Mouse (Mus musculus) adrenal gland (tissue): Measurements from ENCODE around the gene Hoxa3.

ENCODE experiments used
- intact Hi-C: fragments of 180-260 bp; cut with DNase I; formaldehyde crosslinking; loops from one replicate; pipeline ENCODE4 v1.15.1; 2025

Gene Hoxa3

DNA sequence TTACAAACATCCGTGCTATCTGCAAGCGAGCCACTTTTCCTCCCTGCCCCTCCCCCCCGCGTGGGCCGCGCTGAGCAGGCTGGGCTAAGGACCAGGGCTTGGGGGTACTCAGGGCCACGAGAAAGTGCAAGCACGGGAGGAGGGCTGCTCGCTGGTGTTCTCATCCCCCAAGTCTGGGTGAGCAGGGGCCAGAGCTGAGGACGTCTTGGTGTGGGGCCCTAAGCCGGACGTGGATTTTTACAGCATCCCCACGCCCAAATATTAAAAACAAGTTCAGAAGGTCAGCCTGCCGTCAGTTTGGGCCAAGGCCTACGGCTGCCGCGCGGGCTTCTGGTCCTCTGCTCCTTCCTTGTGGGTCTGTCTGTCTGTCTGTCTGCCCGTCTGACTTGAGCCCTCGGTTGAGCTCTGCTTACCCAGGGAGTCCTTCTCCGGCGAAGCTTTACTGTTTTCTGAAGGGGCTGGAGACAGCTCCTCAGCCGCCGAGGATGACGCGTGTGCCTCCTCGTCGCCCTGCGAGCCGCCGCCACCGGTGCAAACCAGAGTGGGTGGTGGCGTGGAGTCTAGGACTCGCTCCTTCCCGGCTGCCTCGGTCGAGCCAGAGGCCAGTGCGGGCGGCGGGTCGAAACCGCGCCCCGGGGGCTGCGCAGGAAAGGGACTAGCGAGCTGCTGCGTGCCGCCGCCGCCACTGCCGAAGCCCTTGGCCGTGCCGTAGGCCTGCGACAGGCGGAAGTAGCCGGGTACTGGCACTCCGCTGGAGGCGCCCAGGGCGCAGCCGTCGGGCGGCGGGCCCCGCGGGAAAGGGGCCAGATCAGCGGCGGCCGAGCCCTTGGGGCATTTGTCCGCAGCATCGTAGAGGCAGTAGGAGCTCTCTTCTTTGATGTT is 20.7 kb upstream of the Hoxa3 start:
- intact Hi-C loops, result no loop called here

DNA sequence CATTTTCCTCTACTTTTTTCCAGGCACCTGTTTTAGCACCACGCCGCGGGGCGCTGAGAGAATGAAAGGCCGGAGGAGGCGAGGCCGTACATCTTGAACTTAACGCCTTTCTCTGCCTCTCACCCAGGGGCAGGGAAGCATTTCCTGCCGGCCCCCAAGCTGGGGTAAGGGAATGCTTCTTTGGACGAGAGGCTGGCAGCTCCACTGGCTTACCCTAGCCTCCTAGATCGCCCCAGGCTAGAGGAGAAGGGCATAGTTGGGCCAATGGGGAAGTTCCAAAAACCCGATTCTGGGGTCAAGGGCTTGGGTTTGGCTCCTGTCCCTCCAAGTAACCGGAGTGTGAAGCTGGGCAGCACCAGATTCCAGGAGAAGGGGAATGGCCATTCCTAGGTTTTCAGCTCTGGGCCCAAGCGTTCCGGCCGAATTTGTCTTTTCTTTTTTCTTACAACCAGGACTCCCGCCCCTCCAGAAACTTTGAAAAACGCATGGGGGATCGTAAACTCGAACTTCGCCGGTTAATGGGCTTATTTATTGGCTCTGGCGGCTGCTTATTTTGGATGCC is 19.9 kb upstream of the Hoxa3 start:
- intact Hi-C loops, result no loop called here

DNA sequence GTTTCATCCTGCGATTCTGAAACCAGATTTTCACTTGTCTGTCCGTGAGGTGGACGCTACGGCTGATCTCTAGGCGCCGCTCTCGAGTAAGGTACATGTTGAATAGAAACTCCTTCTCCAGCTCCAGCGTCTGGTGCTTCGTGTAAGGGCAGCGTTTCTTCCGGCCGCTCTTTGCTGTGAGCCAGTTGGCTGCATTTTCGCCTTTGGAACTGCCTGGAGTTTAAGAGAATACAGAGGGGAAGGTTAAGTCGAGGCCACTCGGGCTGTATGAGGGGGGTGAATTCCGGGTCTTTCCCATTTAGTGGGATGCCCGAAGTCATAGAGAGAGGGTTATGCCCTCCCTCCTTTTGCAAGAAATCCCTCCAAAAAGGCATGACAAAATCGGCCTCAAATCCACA is 19.4 kb upstream of the Hoxa3 start:
- intact Hi-C loops, result no loop called here

DNA sequence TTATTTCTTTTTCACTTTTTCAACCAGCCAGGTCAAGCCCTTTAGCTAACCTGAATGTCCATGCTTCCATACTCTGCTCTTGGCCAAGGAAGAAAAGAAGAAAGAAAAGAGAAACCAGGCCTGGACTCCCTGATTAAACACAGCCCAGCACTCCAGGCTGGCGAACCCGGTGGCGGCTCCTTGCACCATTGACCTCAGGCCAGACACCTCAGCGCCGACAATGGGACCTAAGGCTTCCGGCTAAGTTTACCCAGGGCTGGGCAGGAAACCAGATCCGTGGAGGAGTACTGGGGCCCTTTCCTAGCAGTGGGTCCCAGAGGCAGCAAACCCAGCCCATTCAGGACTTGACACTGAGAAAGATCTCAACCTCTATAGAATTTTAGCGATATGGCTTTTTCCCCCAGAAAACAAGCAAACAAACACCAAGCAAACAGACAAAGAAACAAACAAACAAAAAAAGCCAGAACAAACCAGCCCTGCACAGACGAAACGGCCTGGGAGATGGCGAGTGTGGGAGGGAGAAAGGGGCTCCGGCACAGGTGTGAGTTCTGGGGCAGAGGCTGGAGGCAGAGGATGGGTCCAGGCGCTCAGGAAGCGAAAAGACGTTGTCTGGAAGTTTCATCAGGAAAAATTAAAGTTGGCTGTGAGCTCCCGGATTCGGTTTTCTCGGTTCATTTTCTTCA is 18.9 kb upstream of the Hoxa3 start:
- intact Hi-C loops, result no loop called here

DNA sequence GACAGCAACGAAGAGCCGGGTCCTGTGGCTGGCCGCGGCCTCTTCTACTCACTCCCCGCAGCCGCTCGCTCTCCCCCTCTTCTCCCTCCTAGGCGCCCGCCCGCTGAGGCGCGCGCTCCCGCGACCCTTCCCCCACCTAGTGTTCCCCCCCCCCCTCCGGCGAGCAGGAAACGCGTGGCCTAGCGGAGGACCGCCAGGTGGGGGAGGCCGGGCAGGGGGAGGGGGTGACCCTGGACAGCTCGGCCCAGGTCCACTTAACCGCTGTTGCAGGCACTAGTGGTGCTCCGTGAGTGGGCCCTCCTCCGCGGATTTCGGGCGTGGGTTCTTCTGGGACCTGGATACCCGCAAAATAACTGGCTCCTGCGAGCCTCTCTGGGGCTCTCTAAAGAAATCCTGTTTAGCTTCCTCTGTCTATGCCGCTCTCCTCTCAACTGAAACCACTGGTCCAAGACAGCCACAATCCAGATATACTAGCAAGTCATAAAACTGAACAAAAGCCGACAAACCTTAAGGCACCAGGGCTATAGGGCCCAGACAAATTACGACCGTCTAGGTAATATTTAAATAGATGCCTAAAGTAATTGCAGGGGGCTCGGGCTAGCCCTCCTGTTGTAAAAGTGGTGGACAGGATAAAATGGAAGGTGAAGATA is 17.5 kb upstream of the Hoxa3 start, which contains the start of gene Hoxa9:
Gene Hoxa9, minus strand, starts transcription at position 574 of the 650 bp plus-strand sequence.
- intact Hi-C loops, result no loop called here

DNA sequence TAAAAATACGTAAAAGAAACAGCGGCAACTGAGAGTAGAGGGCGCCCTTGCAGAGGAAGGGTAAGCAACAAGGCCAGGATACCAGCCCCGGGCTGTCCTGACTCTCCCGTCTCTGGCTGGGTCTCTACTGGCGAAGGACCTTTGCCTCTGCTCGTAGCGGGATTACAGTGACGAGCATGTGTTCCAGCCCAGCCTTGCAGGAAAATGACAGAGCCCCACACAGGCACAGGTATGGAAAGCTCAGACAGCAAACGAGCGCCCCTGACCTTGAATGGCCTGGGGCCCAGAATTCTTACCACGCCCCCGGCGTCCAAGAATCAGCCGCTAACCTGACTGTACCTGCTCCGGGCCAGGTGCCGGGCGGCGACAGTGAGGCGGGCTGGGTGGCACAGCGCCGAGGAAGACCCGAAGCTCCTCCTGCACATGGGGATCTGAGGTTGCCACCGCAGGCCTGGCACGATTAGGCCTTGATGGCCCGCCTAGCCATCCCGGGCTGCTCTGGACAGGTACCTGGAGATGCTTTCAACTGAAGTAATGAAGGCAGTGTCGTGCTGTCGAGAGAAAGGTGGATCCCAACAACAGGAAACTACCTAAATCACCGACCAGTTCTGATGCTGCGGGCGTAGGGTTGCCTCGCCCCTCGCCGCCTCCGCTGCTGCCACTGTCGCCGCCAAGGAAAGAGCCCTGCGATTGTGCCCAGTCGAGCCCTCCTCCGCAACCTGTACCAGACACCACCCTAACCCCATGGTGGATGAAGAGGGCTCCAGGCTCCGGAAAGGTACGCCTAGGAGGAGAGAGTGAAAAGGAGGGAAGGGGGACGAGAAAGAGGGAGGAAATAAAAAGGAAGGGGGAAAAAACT is 16.7 kb upstream of the Hoxa3 start:
- intact Hi-C loops, result loop anchor here (5.0 to 10.0 kb wide), 2 partner anchors 845 to 1042 kb away; no protein-coding TSS in a partner anchor

DNA sequence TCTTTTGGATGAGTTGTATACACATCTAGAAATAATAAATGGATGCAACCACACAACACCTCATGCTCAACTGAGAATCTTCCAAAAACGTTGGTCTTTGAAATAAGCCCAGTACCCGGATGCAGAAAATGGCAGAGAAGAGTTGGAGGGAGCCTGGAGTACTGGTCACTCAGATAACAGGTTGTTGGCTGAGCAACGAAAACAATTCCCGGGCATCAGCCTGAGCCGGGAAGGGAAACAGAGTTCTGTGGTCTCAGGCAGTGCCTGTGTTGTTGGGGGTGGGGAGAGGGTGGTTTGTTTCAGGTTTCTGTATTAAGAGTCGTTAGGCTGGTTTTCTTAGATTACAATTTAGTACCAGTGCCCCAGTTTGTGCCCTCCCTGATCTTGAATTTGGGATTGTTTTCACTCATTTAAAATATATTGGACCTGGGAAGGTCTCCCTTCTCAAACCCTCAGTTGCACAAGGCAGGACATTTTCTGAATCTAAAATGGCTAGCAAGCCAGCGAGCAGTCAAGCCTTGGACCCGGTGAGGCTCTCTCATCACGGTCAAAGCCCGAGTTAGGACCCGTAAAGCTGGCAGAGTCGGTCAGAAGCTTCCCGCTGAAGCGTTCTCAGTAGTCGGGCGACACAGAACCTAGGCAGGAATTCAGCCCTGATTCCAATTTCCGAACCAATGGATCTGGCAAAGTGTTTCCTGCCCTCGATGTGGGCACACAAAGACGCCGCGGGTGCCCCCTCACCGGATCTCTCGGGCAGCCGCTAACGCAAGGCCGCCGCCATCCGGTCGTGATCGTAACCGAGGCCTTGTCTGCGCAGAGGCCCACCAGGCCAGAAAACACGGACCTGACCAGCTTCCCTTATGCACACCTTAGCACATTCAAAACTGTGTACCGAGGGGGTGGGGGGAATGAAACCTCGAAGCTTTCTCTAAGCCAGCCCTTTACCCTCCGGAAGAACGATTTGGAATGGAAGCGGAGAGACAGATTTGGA is 15.6 kb upstream of the Hoxa3 start:
- intact Hi-C loops, result loop anchor here (5.0 to 10.0 kb wide), 2 partner anchors 844 to 1041 kb away; no protein-coding TSS in a partner anchor

DNA sequence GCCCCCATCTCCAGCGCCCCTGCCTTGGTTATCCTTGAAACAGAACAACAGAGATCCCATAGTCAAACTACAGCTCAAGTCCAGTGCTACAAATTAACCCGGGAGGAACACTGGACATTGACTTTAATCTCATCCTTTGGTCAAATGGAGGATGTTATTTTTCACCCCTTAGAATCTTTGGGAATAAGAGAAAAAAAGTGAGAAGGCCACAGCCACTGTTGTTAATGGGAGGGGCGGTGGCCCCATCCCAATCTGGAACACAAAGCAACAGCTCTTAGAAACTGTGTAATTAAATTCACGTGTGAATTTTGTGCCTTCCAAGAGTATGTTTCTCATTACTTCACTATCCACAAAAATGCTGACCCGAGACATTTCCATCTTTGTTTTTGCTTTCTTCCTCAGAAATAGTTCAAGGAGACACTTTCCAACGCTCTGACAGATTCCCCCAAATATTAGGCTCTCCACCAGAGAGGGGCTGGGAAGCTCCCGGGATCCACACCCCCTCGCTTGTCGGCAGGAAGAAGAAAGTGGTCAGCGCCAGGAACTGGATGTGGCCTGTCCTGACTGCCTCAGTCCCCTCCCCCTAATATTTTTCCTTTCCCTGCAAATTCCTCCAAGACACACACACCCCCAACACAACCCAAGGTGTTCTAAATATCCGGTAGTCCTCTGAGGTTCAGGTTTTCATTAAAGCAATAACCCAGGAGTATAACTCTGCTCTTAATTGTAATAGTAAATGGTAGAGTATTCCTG is 14.5 kb upstream of the Hoxa3 start:
- intact Hi-C loops, result loop anchor here (5.0 to 10.0 kb wide), 2 partner anchors 843 to 1040 kb away; no protein-coding TSS in a partner anchor

DNA sequence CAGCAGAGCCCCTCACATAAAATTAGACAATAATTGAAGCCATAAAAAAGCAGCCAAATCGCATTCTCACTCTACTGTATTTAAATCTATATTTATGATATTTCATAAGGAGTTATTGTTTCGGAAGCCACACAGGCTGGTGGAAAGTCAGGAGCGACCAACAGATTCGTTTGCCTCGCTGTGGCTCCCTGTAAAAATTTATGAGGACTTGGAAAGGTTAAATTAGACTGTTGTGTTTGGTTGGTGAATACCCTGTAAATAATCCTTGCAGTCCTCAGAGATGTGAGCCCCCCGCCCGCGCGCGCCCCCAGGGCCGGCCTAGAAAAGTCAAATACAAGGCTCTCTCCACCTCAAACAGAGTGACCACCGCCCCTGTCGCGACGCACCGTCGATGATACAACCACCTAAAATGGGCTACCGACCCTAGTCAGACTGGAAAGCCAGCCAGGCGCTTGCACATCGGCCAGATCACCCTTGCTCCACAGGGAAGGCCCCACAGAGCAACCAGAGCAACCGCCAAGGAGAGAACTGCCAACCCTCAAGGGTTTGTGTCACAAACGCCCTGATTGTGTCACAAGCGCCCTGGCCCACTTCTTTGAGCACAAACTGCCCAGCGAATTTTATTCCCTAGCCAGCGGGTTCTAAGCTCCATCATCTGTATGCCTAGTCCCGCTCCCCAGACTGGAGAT is 13.6 kb upstream of the Hoxa3 start:
- intact Hi-C loops, result loop anchor here (5.0 to 10.0 kb wide), 2 partner anchors 842 to 1039 kb away; no protein-coding TSS in a partner anchor

DNA sequence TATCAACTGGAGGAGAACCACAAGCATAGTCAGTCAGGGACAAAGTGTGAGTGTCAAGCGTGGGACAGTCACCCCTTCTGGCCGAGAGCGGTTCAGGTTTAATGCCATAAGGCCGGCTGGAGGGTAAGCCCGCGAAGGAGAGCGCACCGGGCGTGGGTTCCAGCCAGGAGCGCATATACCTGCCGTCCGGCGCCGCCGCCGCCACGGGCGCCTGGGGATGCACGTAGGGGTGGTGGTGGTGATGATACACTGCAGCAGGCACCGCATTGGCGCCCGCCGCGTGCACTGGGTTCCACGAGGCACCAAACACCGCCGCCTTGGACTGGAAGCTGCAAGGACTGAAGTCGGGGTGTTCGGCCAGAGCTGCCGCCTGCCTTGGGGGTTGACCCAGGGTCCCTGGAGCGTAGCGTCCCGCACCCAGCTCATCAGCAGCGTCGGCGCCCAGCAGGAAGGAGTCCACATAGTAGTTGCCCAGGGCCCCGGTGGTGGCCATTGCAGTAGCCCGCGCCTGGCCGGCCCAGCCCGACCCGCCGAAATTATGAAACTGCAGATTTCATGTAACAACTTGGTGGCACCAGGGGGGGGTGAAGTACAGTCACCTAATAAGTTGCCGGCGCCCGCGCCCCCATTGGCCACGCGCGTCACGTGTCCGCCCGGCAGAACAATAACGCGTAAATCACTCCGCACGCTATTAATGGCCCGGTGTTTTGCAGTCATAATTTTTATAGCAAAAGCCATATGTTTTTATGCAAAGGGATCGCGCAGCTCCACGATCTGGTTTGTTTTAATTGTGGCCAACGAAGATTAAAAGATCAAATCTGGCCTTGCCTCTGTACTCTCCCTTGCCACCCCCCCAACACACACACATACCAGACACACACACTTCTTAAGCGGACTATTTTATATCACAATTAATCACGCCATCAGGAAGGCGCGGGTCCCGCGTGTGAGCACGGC is 12.8 kb upstream of the Hoxa3 start:
- intact Hi-C loops, result loop anchor here (5.0 to 10.0 kb wide), 2 partner anchors 841 to 1039 kb away; no protein-coding TSS in a partner anchor

DNA sequence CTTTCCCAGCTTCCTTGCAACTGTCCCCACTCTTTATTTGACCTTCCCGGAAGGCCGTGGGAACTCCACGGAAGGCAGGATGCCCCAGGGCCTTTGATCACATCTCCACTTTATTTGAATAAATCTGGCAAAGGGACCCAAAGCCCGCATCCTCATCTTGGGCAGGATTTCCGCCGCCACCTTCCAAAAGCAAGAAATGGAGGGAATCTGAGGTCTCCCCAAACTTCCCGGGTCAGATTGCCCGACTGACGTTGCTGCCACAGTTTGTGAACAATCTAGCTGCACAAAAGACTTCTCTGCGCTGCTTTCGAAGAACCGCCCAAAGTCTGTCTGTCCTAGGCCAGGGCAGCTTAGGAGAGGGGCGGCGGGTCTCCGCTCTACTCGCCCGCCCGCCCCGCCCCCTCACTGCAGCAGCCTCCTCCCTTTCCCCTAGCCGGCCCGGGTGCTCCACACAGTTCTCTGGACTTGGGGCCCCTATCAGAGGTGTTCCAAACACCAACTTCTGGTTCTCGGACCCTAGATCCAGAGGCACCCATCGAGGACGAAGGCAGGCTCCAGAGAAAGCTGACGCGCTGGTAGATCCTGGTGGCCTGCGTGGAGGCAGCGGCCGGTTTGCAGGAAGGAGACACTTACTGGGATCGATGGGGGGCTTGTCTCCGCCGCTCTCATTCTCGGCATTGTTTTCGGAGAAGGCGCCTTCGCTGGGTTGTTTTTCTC is 11.9 kb upstream of the Hoxa3 start:
- intact Hi-C loops, result loop anchor here (5.0 to 10.0 kb wide), 3 partner anchors 638 to 1038 kb away; no protein-coding TSS in a partner anchor

DNA sequence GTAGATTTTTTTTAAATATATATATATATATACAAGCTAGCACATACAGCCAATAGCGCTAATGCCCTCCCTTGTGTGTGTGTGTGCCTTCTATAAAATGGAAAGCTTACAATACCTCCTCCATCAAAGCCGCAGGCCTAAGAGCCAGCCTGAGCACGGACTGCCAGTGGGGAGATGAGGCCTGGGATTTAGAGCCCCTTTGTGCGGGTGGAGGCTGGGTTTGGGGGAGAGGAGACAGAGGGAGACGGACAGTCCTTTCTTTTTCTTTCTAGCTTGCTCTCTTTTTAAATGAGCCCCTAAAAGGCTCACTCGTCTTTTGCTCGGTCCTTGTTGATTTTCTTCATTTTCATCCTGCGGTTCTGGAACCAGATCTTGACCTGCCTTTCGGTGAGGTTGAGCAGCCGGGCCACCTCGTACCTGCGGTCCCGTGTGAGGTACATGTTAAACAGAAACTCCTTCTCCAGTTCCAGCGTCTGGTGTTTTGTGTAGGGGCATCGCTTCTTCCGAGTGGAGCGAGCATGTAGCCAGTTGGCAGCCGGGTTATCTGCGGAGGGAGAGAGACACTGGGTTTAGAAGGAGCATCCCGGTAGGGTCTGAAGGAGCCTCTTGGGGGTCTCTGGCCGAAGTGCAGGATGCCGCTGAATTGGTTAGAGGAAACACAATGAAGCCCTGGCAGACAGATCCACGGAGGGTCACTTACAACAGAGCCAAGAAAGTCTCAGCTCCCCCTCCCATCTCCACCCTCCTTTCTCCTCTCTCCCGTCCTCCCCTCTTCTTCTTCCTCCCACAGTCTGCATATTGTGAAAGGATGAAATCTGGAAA is 11.0 kb upstream of the Hoxa3 start:
- intact Hi-C loops, result loop anchor here (5.0 to 10.0 kb wide), 2 partner anchors 637 to 839 kb away; no protein-coding TSS in a partner anchor

DNA sequence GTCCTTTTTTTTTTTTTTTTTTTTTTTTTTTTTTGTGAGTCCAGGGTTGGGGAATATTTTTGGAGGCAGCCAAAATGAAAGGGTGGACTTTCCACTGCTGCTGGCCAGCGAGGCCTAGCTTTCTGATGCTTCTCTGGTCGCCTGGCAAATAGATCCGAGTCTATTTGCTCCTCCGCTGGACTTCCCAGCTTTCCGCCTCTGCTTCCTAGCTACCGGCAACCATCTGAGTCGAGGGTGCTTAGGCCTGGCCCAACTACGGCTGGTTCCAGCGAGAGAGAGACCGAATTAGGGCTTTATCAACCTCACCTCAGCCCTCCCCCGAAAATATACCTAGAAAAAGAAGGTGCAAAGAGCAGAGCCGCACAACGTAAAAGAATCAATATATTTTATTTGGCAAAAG is 9.6 kb upstream of the Hoxa3 start:
- intact Hi-C loops, result loop anchor here (5.0 to 10.0 kb wide), 2 partner anchors 635 to 838 kb away; no protein-coding TSS in a partner anchor

DNA sequence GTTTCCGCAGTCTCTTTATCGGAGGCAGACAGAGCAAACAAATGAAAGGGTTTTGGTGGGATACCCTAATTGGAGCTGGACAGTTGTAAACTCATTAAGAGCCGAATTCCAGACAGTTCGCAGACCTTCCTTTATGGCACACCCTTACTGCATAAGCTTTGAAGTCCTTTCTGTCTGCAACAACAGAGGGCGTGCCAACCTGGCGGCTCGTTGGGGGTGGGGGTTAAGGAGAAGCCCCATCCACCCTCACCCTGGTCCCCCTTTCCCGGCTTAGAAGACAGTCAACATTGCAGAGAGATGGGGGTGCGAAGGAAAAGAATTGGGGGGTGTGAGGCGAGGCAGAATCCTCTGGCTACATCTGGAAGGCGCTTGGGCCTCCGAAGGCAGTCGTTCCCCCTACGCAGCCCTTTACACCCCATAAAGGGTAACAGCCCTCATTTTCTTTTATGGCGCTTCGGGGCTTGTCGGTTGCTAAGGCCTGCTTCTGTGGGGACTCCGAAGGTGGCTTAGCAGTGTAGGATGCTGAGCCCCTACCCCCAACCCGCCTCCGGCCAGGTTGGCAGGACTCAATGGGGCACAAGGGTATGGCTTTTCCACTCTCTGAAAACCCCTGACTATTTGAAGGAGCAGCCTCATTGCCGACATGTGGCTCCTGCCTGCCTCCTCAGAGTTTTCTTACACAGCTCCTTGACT is 9.0 kb upstream of the Hoxa3 start:
- intact Hi-C loops, result loop anchor here (5.0 to 10.0 kb wide), 2 partner anchors 635 to 837 kb away; no protein-coding TSS in a partner anchor
